Mouse (Mus musculus): ENCODE measurements around the gene Zyx.

Zyx gene

DNA sequence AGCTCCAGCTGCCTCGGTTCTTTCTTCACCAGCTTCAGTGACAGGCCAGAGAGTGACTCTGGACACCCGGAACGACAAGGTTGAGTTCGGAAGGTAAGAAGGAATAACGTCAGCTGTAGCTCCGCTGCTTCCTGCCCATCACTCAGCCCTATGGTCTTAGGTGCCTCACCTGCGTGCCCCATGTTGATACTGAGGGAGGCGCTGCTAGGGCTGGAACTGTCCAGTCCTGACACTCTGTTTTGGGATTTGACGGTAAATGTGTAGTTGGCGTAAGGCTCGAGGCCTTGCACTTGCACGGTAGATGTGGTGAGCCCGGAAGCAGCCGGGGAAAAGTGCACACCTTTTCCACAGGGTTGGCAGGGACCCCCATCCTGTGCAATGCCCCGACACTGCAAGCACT, 15.2 kb downstream of the Zyx start:
- CTCF ChIA-PET: interaction anchor here (0.7 to 0.8 kb wide), 2 partner anchors 40 to 78 kb away, joined by 4 to 20 read pairs; partner anchors contain the start of gene Fam131b

DNA sequence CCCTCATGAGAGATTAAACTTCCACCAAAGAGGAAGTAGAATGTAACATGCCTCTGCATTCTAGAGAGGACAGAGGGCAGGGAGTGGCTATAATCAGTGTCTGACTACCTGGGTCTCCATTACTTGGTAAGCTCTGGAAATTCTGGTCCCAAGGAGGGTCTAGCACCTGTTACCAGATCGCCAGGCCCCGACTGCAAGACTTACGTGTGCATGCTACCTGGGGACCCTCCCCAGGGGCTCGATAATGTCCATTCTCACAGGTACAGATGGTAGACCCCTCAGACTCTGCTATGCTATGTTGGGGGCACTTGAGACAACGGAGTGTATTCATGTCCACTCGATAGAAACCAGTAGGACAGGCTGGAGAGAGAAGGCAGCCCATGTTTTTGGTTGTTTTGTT, 15.8 kb downstream of the Zyx start:
- CTCF ChIA-PET: interaction anchor here (0.8 kb wide), 1 partner anchor 78 kb away, joined by 20 read pairs; no protein-coding TSS in a partner anchor

DNA sequence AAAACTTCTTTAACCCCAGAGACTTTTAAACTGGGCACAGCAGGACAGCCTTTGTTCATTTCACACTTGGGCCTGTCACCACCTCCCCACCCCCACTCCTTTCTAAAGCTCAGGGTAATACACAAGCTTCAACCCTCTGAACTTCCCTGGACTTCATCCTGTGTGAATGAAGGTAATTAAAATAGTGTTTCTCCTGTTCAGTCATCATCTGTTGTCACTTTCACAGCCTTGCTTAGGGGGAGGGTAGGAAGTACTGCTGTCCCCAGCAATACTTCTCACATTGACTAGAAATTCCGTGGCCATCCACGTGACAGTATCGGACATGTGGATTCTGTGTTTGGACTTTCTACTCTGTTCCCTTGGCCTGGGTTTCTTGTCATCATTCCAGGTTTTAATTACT, 20.4 kb downstream of the Zyx start:
- CTCF ChIA-PET: no interaction called here

DNA sequence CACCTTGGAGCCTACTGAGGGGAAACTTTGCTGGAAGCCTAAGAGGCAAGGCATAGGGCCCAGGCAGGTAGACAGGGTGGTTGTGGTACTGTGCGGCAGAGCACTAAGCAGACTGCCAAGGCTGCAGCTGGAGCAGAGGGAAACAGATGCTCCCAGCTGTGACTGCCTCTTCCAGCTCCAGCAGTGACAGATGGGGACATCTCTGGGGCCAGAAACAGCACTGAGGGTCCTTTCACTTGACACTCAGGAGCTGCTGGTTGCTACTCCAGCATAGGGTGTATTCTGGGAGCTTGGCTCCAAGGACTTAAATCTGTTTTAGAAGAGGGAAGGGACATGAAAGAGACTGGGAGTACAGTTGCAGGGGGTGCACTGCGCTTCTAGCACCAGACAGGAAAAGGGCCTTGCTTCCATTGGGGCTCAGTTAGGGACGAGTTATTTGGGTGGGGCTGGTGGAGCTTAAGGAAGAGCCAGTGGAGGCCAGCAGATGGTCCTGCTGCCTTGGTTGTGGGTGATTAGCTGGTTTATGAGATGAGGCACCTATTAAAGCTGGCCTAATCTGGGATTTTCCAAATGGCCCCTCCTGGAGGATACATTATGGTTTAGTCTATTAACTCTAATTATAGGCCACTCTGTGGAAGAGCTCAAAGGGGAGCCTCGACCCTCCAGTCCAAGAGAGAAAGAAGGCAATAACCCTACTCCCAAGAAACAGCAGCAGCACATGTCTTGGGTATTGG, 21.4 kb downstream of the Zyx start:
- CTCF ChIA-PET: interaction anchor here (0.9 kb wide), 1 partner anchor 144 kb away, joined by 4 read pairs; no protein-coding TSS in a partner anchor

DNA sequence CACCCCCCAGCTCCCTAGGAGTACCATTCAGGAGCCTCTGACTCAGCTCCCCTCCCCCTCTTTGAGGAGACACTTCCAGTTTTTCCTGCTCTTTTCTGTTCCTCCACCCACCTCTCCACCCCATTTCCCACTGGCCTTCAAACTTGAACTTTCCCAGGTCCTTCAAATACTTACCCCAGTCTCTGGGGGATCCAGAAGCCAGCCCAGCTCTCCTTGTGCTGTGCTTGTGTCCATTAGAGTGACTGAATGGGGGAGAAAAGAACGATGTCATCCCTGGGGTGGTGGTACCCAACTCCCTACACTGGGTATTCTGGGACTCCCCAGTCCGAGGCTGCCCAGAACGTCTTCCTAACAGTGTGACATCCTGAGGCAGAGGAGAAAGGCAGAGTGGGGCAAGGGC, 22.6 kb downstream of the Zyx start:
- CTCF ChIA-PET: interaction anchor here (0.9 kb wide), 1 partner anchor 145 kb away, joined by 4 read pairs; no protein-coding TSS in a partner anchor

DNA sequence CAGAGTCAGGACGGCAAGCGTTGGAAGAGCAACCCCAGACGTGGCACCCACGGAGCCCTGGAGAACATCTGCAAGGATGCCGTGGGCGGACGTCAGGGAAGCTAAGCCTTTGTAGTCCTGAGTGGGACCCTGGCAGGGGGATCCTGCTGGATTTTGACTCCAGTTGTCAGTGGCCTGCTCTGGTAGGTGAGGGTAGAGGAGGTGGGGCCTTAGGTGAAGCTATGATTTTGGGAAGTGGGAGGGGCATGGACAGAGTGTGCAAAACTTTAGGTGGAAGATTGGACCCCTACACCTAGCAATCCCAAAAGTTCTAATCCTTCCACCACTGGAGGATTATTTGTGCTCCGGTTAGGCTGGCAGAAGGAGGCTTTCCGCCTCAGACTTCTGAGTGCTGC, 23.0 kb downstream of the Zyx start:
- CTCF ChIA-PET: no interaction called here

DNA sequence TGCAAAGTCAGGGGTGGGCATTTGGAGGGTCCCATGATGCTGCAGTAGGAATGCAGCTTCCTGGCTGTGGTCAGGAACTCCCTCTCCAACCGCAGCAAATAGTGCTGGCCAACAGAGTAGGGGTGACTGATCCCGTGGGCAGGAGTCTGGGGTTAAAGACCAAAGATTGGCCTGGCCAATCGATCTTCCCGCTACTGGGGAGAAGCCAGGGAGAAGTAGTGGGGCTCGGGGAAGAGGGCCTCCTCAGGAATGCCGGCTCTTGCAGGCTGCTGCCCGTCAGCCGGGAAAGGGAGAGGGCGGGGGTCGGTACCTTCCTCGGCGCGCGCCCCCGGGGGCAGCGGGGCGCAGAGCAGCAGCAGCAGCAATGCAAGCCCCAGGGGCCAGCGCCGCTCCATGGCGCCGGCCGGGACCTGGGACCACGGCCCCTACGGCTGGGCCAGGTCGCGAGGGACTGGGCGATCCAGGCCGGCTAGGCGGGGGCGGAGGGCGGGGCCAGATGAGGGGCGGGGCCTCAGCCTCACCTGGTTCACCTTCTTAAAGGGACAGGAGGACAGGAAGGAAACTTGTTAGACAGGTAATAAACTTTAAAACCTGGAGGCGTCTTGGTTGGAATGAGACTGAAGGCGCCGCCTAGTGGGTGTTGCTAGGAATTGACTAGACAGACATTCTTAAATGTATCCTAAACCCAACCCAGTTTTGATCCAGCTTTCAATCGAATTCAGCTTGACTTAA, 23.6 kb downstream of the Zyx start, which contains the start of gene Epha1:
TSS of gene Epha1 (minus strand) at position 453 of the 732 bp plus-strand sequence.
- CTCF ChIA-PET: interaction anchor here (0.7 to 0.8 kb wide), 2 partner anchors 22 to 28 kb away, joined by 3 to 5 read pairs; no protein-coding TSS in a partner anchor

DNA sequence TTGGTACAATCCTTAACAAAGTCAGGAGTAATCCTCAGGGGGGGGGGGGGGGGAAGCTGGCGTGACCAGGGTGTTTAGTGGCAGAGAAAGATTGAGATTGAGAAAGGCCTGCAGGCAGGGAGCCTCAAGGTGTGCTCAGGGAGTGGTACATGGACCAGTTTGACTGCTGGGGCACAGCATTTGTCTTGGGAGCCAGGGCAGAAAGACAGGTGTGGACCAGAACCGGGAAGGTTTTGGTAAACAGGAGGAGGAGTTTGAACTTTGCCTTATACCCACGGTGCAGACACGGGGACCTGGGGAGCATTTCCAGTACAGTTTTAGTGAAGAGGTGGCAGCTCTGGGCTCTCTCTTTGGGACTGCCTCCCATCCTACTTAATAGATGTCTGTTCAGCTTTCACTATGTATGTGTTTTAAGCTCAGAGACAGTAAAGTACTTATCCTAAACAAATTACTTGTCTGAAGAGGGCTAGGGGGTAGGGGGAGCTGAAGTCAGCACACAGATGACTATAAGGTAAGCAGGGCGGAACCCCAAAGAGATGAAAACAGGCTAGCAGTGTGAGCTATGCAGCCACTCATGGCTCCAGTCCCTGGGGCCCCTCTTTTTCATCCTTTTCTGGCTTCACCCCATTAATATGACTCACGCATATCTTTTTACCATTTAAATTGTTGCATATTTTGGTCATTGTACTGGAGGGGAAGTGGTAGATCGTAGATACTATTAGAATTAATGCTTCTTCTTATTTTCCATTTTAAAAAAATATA, 24.4 kb downstream of the Zyx start:
- CTCF ChIA-PET: interaction anchor here (0.7 to 0.8 kb wide), 2 partner anchors 23 to 29 kb away, joined by 3 to 5 read pairs; no protein-coding TSS in a partner anchor

DNA sequence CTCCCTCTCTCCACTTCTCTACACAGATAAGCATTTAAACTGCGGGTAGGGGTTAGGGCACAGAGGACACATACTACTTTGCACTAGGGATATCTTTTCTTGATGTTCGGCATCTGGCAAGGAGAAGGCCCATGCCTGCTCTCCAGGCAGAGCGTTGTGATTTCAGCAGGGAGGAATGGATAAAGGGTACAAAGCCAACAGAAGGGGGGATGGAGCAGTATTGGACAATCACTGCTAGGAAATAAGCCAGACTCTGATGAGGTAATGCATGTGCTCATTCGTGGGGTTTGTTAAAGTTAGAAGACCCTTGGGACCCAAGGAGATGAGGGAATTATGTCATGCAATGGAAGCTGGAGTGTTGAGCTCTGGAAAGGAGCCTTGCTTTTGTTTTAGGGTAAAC, 25.3 kb downstream of the Zyx start:
- CTCF ChIA-PET: no interaction called here

DNA sequence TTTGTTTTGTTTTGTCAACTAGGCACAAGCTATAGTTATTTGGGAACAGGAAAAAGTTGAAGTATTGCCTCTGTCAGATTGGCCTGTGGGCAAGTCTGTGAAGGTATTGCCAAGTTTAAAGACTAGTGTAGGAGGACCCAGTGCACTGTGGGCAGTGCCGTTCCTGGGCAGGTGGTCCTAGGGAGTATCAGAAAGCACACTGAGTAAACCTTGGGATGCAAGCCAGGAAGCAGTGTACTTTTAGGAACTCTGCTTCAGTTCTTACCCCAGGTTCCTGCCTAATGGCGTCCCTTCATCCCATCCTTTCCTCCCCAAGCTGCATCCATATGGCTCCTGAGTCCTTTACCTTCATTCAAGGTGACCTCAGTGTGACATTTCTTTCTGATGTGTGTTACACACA, 25.7 kb downstream of the Zyx start:
- CTCF ChIA-PET: no interaction called here

DNA sequence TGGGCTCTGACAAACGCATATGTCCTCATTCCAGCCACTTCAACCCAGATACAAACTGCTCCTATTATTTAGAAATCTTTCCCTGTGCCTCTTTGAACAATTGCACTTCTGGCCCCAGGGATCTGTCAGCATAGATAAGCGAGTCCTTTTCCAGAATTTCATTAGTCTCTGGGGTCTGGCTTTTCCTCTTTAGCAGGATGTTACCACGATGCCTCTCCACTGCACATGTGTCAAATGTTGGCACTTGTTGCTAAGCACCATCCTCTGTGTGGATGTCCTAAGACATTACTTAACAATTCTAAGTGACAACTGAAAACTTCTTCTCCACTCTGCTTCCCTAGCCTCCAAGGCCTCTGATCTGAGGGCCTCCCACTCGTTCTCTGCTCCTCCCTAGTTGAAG, 26.6 kb downstream of the Zyx start:
- CTCF ChIA-PET: interaction anchor here (1.2 kb wide), 1 partner anchor 51 kb away, joined by 3 read pairs; the partner anchor contains the start of gene Fam131b

DNA sequence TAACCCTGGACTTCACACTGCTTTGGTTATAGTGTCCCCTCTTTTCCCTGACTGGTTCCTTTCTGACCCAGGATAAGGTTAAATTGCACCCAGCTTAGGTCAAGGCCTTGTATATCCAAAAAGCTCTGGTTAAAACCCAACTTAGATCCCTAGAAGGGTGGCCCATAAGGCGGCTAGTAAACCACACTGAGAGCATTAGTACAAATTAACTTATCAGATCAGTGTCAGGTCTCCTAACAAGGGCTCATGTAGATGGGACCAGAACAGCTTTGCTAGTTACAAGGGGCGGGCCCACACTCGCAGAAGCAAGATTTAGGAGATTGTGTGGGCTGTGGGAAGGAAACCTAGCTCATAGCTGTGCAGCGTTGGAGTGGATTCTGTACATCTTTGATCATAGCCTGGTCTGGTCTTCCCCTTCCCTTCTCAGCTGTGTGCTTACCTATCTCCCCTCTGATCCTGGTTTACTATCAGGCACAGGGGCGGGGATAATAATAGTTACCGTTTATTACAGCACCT, 27.1 kb downstream of the Zyx start:
- CTCF ChIA-PET: interaction anchor here (1.2 kb wide), 1 partner anchor 52 kb away, joined by 3 read pairs; the partner anchor contains the start of gene Fam131b

DNA sequence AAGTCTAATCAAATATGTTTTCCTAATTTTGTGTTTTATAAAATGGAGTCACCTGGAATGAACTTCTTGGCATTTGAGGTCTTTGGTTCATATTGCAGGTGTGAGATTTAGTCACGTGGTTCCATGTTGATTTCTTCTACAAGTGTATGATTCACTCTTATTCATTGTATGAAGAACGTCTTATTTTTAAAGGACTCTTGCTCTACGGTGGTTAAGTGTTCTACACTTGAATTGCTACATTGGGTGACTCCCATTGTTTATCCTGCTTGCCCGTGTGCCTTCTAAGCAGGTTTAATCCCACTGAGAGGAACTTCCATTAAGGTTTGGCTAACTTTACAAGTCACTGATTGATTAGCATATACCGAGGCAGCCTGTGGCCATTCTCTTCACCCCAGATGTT, 27.9 kb downstream of the Zyx start:
- CTCF ChIA-PET: interaction anchor here (1.2 kb wide), 1 partner anchor 52 kb away, joined by 3 read pairs; the partner anchor contains the start of gene Fam131b

DNA sequence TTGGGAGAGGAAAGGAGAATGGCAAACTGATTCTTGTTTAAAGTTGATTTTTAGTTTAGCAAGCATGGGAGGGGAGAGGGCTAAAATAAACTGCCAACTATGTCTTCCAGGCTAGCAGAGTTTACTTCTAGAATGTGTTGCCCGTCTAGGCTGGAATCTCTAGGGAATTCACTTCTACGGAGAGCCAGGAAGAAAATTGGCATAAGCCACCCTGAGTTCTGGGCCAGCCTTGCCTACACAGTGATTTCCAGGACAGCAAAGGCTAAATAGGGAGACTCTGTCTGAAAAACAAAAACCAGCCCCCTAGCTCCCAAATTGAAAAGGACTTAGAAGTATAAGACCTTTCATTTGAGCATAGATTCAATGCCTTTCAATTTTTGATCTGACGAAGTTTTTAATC, 30.1 kb downstream of the Zyx start:
- CTCF ChIA-PET: interaction anchor here (1.5 kb wide), 1 partner anchor 15 kb away, joined by 4 read pairs; no protein-coding TSS in a partner anchor

DNA sequence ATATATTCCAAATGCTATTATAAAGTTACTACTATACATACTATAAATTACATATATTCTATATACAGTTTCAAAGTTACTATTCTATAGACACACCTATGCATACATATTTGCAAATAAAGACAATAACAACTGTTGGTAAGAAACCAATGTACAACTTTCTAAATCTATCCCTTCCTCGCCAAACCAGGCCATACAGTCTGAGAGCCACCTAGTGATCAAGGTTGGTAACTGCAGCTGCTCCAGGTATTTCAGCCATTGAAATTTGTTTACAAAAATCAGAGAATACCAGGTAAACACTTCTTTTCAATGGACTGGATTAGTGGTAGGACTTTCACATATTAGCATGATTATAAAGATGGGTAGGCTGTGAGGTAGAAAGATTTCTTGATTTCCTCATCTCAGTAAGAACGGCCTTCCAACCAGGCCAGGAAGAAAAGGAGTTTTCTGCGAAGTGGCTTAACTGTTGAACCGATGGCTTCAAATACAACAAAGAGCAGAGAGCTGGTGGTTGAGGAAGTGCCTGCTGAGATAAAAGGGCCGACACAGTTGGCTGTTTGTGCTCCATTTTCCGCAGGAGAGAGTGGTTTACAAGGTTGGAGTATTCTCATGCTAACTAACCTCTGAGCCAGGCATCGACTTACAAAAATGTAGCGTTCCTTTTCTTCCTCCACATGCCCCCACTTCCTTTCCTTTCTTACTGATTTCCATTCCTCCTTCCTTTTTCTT, 31.1 kb downstream of the Zyx start:
- CTCF ChIA-PET: no interaction called here

DNA sequence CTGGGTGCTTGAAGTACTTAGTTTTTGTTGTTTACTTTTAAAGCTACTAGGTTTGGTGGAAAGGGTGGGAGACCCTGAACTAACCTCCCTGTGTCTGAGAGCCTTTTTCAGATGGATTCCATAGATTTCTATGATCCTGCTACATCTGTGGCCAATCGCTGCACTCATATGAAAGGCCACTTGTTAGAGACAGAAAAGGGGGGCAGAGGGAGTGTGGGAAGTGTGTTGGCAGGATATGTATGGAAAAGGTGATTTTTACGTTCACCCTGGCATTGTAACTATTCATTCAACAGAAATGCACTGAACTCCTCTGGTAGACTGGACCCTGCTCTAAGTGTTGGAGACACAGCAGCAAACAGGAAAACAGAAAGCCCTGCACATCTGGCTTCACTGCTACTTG, 31.8 kb downstream of the Zyx start:
- CTCF ChIA-PET: no interaction called here

DNA sequence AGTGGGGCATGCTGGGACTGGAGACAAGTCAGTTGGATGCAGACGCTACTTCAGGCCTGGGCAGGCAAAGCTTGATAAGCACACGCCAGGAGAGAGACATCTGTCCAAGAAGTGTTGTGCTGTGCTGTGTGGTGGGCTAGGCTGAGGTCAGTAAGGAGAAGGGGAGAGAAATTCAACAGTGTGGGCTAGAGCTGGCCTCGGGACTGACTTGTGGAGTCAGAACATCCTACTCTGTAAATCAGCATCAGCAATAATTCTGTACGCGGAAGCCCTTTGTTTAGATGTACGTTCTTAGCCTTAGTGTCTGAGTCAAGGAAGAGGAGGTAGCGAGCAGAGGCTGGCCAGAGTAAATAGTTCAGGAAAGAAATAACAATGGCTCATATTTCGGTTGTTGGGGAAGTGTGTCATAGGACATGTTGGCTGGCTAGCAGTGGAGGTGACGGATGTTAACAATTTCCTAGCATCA, 32.5 kb downstream of the Zyx start:
- CTCF ChIA-PET: interaction anchor here (0.6 kb wide), 1 partner anchor 139 kb away, joined by 3 read pairs; no protein-coding TSS in a partner anchor

DNA sequence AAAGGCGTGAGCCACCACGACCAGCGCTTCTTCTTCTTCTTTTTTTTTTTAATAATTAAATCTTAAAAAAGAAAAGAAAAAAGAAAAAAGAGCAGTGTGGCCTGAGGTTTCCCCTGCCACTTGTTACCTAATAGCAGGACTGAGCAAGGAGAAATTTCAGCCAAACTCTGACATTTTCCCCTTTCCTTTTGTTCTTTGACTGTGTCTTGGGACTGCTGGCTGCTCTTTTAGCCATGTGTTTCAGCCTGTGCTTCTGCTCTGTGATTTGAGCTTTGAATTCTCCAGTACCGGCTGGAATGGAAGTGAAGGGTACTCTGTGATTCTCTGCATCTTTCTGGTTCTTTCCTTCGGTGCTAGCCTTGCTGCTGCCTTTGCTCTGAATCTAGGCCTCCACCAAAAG, 33.9 kb downstream of the Zyx start:
- CTCF ChIA-PET: no interaction called here

DNA sequence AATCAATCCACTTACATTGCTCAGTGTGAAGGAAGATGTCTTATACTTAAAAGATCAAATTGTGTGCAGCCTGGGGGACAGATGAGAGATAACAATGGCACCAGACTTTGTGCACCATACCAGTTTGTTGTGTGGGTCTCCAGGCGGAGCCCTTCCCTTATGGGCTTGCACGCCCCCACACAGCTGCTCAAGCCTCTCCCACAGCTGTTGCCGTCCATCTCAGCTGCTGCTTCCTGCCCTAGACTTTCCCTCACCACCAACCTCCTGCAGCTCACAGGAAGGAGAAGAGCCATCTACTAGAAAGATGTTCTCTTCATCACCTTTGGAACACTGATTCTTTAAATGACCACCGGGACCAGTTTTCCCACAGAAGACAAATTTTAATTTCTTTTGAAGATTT, 36.2 kb downstream of the Zyx start:
- CTCF ChIA-PET: no interaction called here

DNA sequence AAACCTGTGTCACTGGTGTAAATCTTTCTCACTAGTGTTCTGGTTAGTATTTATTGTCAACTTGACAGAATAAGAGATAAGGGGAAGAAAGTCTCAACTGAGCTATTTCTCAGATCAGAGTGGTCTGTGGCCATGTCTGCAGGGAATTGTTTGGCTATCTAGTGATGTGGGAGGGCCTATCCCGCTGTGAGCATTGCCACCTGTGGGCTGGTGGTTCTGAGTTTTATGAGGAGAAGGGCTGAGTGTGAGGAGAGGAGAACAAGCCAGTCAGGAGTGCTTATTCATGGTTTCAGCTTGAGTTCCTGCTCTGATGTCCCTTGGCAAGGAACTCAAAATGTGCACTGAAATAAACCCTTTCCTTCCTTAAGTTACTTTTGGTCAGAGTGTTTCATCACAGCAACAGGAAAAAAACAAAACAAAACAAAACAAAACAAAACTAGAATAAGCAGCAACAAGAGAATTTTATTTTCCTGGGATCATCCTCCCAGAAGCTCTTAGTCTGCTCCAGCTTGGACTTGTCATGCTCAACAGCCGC, 42.4 kb downstream of the Zyx start:
- CTCF ChIA-PET: no interaction called here
